Mouse (Mus musculus): Measurements from ENCODE around the gene Slc28a1.

- TF ChIP-seq CTCF (conservative IDR thresholded peaks at IDR 0.05; ENCODE audit: low read length) = no peak
- no peak for TF ChIP-seq NANOG (IDR thresholded peaks at IDR 0.05; ENCODE audit: borderline replicate concordance, low read length)
Measured at GRCm38 (mm10) chr7:81139671-81140404, 25.2 kb downstream of the Slc28a1 start.

All from E14TG2a.4 (cell line).